Mouse (Mus musculus): ENCODE results near the gene Ntn5.

DNA sequence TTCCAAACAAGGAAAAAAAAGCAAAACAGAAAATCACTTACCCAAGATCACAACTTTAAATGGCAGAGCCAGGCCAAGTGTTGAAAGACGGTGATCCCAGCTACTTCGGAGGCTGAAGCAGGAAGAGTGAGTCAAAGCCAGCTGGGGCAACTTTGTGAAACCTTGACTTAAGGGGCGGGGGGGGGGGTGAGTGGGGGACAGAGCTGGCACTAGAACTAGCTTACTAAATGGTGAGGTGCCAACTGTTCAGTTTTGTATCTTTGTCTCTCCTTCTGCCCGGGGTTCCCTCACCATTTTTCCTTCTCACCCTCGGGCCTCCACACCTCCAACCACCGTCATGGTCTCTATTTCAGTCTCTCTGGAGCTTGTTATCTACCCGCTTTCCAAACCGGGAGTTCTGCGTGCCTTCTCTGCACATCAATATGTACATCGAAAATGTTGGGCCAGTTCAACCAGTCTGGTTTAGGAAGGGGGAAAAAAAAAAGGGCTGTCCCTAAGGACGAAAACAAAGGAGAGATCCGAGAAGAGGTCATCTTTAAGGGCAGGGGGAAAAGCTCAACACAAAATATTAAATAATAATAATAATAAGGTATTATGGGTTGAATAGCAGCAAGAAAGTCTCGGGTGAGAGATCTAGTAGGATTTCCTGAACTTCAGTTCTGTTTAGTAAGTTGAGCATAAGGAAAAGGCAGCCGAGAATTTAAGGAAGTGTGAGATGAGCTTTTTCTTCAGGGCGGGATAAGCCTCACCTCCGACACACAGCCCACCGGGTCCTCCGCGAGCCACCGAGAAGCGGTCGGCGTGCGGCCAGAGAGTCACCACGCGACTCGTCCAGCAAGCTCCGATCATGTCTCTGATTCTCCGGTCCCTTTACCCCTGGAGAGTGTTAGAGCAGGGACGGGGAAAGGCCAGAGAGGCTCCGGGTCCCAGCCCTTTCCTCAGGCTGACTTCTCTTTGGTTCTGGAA lies 33.4 kb downstream of the Ntn5 start:
- TF ChIP-seq CTCF (IDR thresholded peaks at IDR 0.05; ENCODE audit: low read depth), result no peak
- TF ChIP-seq EP300 (optimal IDR thresholded peaks at IDR 0.05), result peak; percentile 36

Data from stomach, postnatal 0 days (tissue).